Mouse (Mus musculus) forebrain, embryonic 15.5 days (tissue): ENCODE results near the gene Wrap53. TPM values are rescaled to one million over a fixed set of nuclear protein-coding genes. Genes with fewer than 3 reads are reported as not detected.
A peak's percentile ranks its signal among the peaks of the same experiment; 100 is the strongest.

Source experiments
- ATAC-seq: fragments of 200-750 bp; cut with Nextera tagmentation; replicated peaks from 2 replicates; pipeline ENCODE4 v1.8.0; 2017; ENCODE audit warnings: mild to moderate bottlenecking, moderate TSS enrichment, moderate library complexity
- H3K27ac ChIP-seq: fragments of 300-500 bp; sonication (generic); replicated peaks from 2 replicates; pipeline ENCODE4 v1.5.1; 2015; ENCODE audit warnings: mild to moderate bottlenecking, inconsistent platforms
- H3K27me3 ChIP-seq: fragments of 300-500 bp; sonication (generic); 2 replicates; pipeline ENCODE4 v1.6.1; 2015; ENCODE audit warnings: inconsistent platforms
- H3K36me3 ChIP-seq: fragments of 300-500 bp; sonication (generic); 2 replicates; pipeline ENCODE4 v1.6.1; 2015; ENCODE audit warnings: mild to moderate bottlenecking, inconsistent platforms
- H3K4me1 ChIP-seq: fragments of 300-500 bp; sonication (generic); 2 replicates; pipeline ENCODE4 v1.6.1; 2015; ENCODE audit warnings: inconsistent platforms
- H3K4me2 ChIP-seq: fragments of 300-500 bp; sonication (generic); replicated peaks from 2 replicates; pipeline ENCODE4 v1.6.1; 2015; ENCODE audit warnings: mild to moderate bottlenecking, inconsistent platforms
- H3K4me3 ChIP-seq: fragments of 300-500 bp; sonication (generic); 2 replicates; pipeline ENCODE4 v1.5.1; 2015; ENCODE audit warnings: mild to moderate bottlenecking, inconsistent platforms
- H3K9ac ChIP-seq: fragments of 300-500 bp; sonication (generic); replicated peaks from 2 replicates; pipeline ENCODE4 v1.6.1; 2015; ENCODE audit warnings: mild to moderate bottlenecking, inconsistent platforms
- H3K9me3 ChIP-seq: fragments of 300-500 bp; sonication (generic); 2 replicates; pipeline ENCODE4 v1.6.1; 2016; ENCODE audit warnings: inconsistent platforms
- WGBS: fragments of 180-500 bp; shearing (Covaris S2); methylation state at CpG from one replicate; pipeline ENCODE4 v1.1.7; 2015; ENCODE audit warnings: mixed read lengths; 5-methylcytosine and 5-hydroxymethylcytosine counted together
- polyA plus RNA-seq: library from polyadenylated mRNA; unstranded; fragments of >200 nt; fragmentation: Nextera tagmentation; extraction: Ambion mirVana; gene quantifications from 2 replicates; pipeline ENCODE4 v1.2.1, GENCODE M21; 2015

Wrap53 gene
- polyA plus RNA-seq, 1 experiment from 2014 or later: 26.3 TPM

- no peak overlapping the region for H3K4me3 ChIP-seq
Measured at GRCm38 (mm10) chr11:69610899-69611298, 30.8 kb upstream of the Wrap53 start.

GRCm38 (mm10) chr11:69609416-69609815 lies 29.4 kb upstream of the Wrap53 start:
- H3K9me3 ChIP-seq: no peaks in the 10 kb centered on the region
- peaks cover 15% of the 10 kb centered on the region for H3K4me1 ChIP-seq
- ATAC-seq: no peak
- H3K4me2 ChIP-seq: no peak overlapping the region
- H3K4me3 ChIP-seq: no peak overlapping the region
- H3K9ac ChIP-seq: no peak overlapping the region
- no peaks in the 10 kb centered on the region for H3K36me3 ChIP-seq
- no peaks in the 10 kb centered on the region for H3K27me3 ChIP-seq
- 70% methylated on average over 7 of the region's 7 CpGs for WGBS
- H3K27ac ChIP-seq: no peak overlapping the region

More at GRCm38 (mm10) chr11:69610899-69611298, 30.8 kb upstream of the Wrap53 start:
- Histone ChIP-seq H3K27ac (no peak overlapping the region), H3K36me3 (no peaks in the 10 kb centered on the region), H3K4me1 (peaks cover 11% of the 10 kb centered on the region), H3K4me2 (no peak overlapping the region), H3K9ac (no peak overlapping the region), H3K27me3 (no peaks in the 10 kb centered on the region), H3K9me3 (no peaks in the 10 kb centered on the region)
- 69% methylated on average over 4 of the region's 4 CpGs for WGBS
- ATAC-seq: no peak

- Histone ChIP-seq H3K27ac (no peak overlapping the region), H3K4me1 (peaks cover 18% of the 10 kb centered on the region), H3K9ac (no peak overlapping the region), H3K4me2 (no peak overlapping the region), H3K36me3 (no peaks in the 10 kb centered on the region), H3K27me3 (no peaks in the 10 kb centered on the region), H3K9me3 (no peaks in the 10 kb centered on the region), H3K4me3 (no peak overlapping the region)
- no peak for ATAC-seq
- 85% methylated on average over 3 of the region's 3 CpGs for WGBS
Measured at GRCm38 (mm10) chr11:69608525-69608924, 28.5 kb upstream of the Wrap53 start.

- H3K4me2 ChIP-seq: no peak overlapping the region
- 89% methylated on average over 2 of the region's 2 CpGs for WGBS
- no peaks in the 10 kb centered on the region; the same call in 1 of the 2 replicates for H3K36me3 ChIP-seq
- H3K9me3 ChIP-seq: no peaks in the 10 kb centered on the region
- no peak overlapping the region for H3K9ac ChIP-seq
- no peak overlapping the region for H3K27ac ChIP-seq
- no peak overlapping the region for H3K4me3 ChIP-seq
- ATAC-seq: no peak
- peaks cover 17% of the 10 kb centered on the region for H3K4me1 ChIP-seq
- no peaks in the 10 kb centered on the region for H3K27me3 ChIP-seq
Measured at GRCm38 (mm10) chr11:69606832-69607231, 26.8 kb upstream of the Wrap53 start.

GRCm38 (mm10) chr11:69606491-69606795 lies 26.4 kb upstream of the Wrap53 start:
- H3K36me3 ChIP-seq: no peaks in the 10 kb centered on the region; the same call in 1 of the 2 replicates
- H3K4me1 ChIP-seq: peaks cover 17% of the 10 kb centered on the region
- peak overlapping the region; percentile 60 for H3K4me3 ChIP-seq
- no peaks in the 10 kb centered on the region for H3K9me3 ChIP-seq
- H3K27ac ChIP-seq: peak overlapping the region; percentile 41; the same call in 1 of the 2 replicates
- H3K27me3 ChIP-seq: no peaks in the 10 kb centered on the region
- H3K9ac ChIP-seq: peak overlapping the region; percentile 14; the same call in 1 of the 2 replicates
- WGBS: 61% methylated on average over 2 of the region's 2 CpGs
- no peak for ATAC-seq
- peak overlapping the region; percentile 90 for H3K4me2 ChIP-seq

GRCm38 (mm10) chr11:69605726-69606490 lies 25.9 kb upstream of the Wrap53 start, which contains the start of gene Atp1b2:
Gene Atp1b2, minus strand, starts transcription at chr11:69605942.
- Histone ChIP-seq H3K27me3 (no peaks in the 10 kb centered on the region), H3K9ac (peak within 1 kb of the TSS; percentile 62), H3K36me3 (no peaks in the 10 kb centered on the region; the same call in 1 of the 2 replicates), H3K9me3 (no peaks in the 10 kb centered on the region), H3K4me3 (peak within 1 kb of the TSS; percentile 60), H3K27ac (peak within 1 kb of the TSS; percentile 68), H3K4me2 (peak within 1 kb of the TSS; percentile 90), H3K4me1 (peaks cover 17% of the 10 kb centered on the region)
- 2% methylated on average over 32 of the region's 32 CpGs for WGBS
- ATAC-seq: peak; percentile 96

GRCm38 (mm10) chr11:69604795-69605664 lies 25.0 kb upstream of the Wrap53 start:
- Histone ChIP-seq H3K27ac (peak overlapping the region; percentile 68), H3K4me2 (peak overlapping the region; percentile 90), H3K36me3 (no peaks in the 10 kb centered on the region; the same call in 1 of the 2 replicates), H3K4me1 (peaks cover 25% of the 10 kb centered on the region), H3K9me3 (no peaks in the 10 kb centered on the region), H3K9ac (peak overlapping the region; percentile 62), H3K4me3 (peak overlapping the region; percentile 60), H3K27me3 (no peaks in the 10 kb centered on the region)
- peak; percentile 72 for ATAC-seq
- under 1% methylated on average over 62 of the region's 73 CpGs for WGBS

GRCm38 (mm10) chr11:69604347-69604746 lies 24.3 kb upstream of the Wrap53 start:
- Histone ChIP-seq H3K27me3 (no peaks in the 10 kb centered on the region), H3K27ac (peak overlapping the region; percentile 68; the same call in 1 of the 2 replicates), H3K4me3 (peak overlapping the region; percentile 60), H3K36me3 (no peaks in the 10 kb centered on the region; the same call in 1 of the 2 replicates), H3K4me2 (peak overlapping the region; percentile 90), H3K4me1 (peaks cover 31% of the 10 kb centered on the region), H3K9ac (peak overlapping the region; percentile 62), H3K9me3 (no peaks in the 10 kb centered on the region)
- ATAC-seq: peak; percentile 4; the same call in 1 of the 2 replicates
- WGBS: 50% methylated on average over 3 of the region's 3 CpGs

- Histone ChIP-seq H3K4me3 (peak overlapping the region; percentile 60; the same call in 1 of the 2 replicates), H3K9me3 (no peaks in the 10 kb centered on the region), H3K27me3 (no peaks in the 10 kb centered on the region), H3K36me3 (no peaks in the 10 kb centered on the region; the same call in 1 of the 2 replicates), H3K27ac (no peak overlapping the region), H3K4me1 (peaks cover 31% of the 10 kb centered on the region), H3K4me2 (peak overlapping the region; percentile 90), H3K9ac (no peak overlapping the region)
- 81% methylated on average over 8 of the region's 8 CpGs for WGBS
- ATAC-seq: no peak
Measured at GRCm38 (mm10) chr11:69603516-69603915, 23.5 kb upstream of the Wrap53 start.

- no peaks in the 10 kb centered on the region for H3K9me3 ChIP-seq
- no peak for ATAC-seq
- H3K36me3 ChIP-seq: no peaks in the 10 kb centered on the region; the same call in 1 of the 2 replicates
- H3K4me1 ChIP-seq: peaks cover 31% of the 10 kb centered on the region
- no peak overlapping the region for H3K9ac ChIP-seq
- no peaks in the 10 kb centered on the region for H3K27me3 ChIP-seq
- 73% methylated on average over 3 of the region's 3 CpGs for WGBS
- no peak overlapping the region for H3K27ac ChIP-seq
- no peak overlapping the region for H3K4me3 ChIP-seq
- H3K4me2 ChIP-seq: no peak overlapping the region
Measured at GRCm38 (mm10) chr11:69601768-69602167, 21.7 kb upstream of the Wrap53 start.

- Histone ChIP-seq H3K4me3 (no peak overlapping the region), H3K9ac (no peak overlapping the region), H3K4me1 (peaks cover 26% of the 10 kb centered on the region), H3K27ac (peak overlapping the region; percentile 11), H3K36me3 (no peaks in the 10 kb centered on the region; the same call in 1 of the 2 replicates), H3K4me2 (no peak overlapping the region), H3K27me3 (no peaks in the 10 kb centered on the region), H3K9me3 (no peaks in the 10 kb centered on the region)
- 11% methylated on average over 6 of the region's 6 CpGs for WGBS
- no peak for ATAC-seq
Measured at GRCm38 (mm10) chr11:69600098-69600497, 20.0 kb upstream of the Wrap53 start.

GRCm38 (mm10) chr11:69599436-69599835 lies 19.4 kb upstream of the Wrap53 start:
- Histone ChIP-seq H3K27me3 (no peaks in the 10 kb centered on the region), H3K27ac (0 out of 2 replicates have a peak overlapping the region, but pooled peaks have one; percentile 11), H3K4me1 (peaks cover 22% of the 10 kb centered on the region), H3K4me3 (no peak overlapping the region), H3K9ac (no peak overlapping the region), H3K36me3 (no peaks in the 10 kb centered on the region; the same call in 1 of the 2 replicates), H3K9me3 (no peaks in the 10 kb centered on the region), H3K4me2 (no peak overlapping the region)
- WGBS: 14% methylated on average over 9 of the region's 9 CpGs
- no peak for ATAC-seq
